Mouse (Mus musculus) embryo, embryonic 9.5 days (tissue): ENCODE results near the gene Runx3.

Experiments
- DNase-seq: peaks from one replicate; pipeline ENCODE4 v3.0.0-alpha.2; 2017; ENCODE audit errors: extremely low spot score

Runx3 gene

GRCm38 (mm10) chr4:135120342-135121100 lies at the start of gene Runx3:
Runx3 (plus strand) TSS chr4:135120652.
- no peak for DNase-seq

GRCm38 (mm10) chr4:135072671-135073070 lies 47.8 kb upstream of the Runx3 start:
- no peak for DNase-seq

GRCm38 (mm10) chr4:135073523-135073922 lies 46.9 kb upstream of the Runx3 start:
- DNase-seq = no peak

- DNase-seq = no peak
These were observed 45.8 kb upstream of the Runx3 start for GRCm38 (mm10) chr4:135074646-135075045.

GRCm38 (mm10) chr4:135075360-135075759 lies 45.1 kb upstream of the Runx3 start:
- DNase-seq = no peak

- DNase-seq = no peak
These were observed 43.8 kb upstream of the Runx3 start for GRCm38 (mm10) chr4:135076611-135077010.

- DNase-seq = no peak
These were observed 43.3 kb upstream of the Runx3 start for GRCm38 (mm10) chr4:135077196-135077595.

- no peak for DNase-seq
These were observed 40.4 kb upstream of the Runx3 start for GRCm38 (mm10) chr4:135079859-135080640.

GRCm38 (mm10) chr4:135080641-135080920 lies 39.9 kb upstream of the Runx3 start:
- DNase-seq = no peak

- DNase-seq = no peak
These were observed 37.4 kb upstream of the Runx3 start for GRCm38 (mm10) chr4:135083089-135083488.

- DNase-seq = no peak
These were observed 35.2 kb upstream of the Runx3 start for GRCm38 (mm10) chr4:135085077-135085853.

- no peak for DNase-seq
These were observed 29.8 kb upstream of the Runx3 start for GRCm38 (mm10) chr4:135090613-135091012.

- no peak for DNase-seq
These were observed 27.6 kb upstream of the Runx3 start for GRCm38 (mm10) chr4:135092871-135093270.

GRCm38 (mm10) chr4:135095693-135096092 lies 24.8 kb upstream of the Runx3 start:
- no peak for DNase-seq

- DNase-seq = no peak
These were observed 22.3 kb upstream of the Runx3 start for GRCm38 (mm10) chr4:135097910-135098891.

- no peak for DNase-seq
These were observed 18.3 kb upstream of the Runx3 start for GRCm38 (mm10) chr4:135102019-135102740.

- DNase-seq = no peak
These were observed 17.7 kb upstream of the Runx3 start for GRCm38 (mm10) chr4:135102761-135103160.

GRCm38 (mm10) chr4:135103800-135104199 lies 16.7 kb upstream of the Runx3 start:
- no peak for DNase-seq

- DNase-seq = no peak
These were observed 13.5 kb upstream of the Runx3 start for GRCm38 (mm10) chr4:135106968-135107367.

- no peak for DNase-seq
These were observed 11.8 kb upstream of the Runx3 start for GRCm38 (mm10) chr4:135108666-135109065.

GRCm38 (mm10) chr4:135113656-135114055 lies 6.8 kb upstream of the Runx3 start:
- no peak for DNase-seq
